Mouse (Mus musculus): ENCODE results near the gene Selenon.
A peak's percentile ranks its signal among the peaks of the same experiment; 100 is the strongest.
"Not testable (repeated sequence)": the region's sequence is repeated elsewhere in the genome, so short reads cannot be mapped to it uniquely, and the experiment has no call there.

Selenon gene

DNA sequence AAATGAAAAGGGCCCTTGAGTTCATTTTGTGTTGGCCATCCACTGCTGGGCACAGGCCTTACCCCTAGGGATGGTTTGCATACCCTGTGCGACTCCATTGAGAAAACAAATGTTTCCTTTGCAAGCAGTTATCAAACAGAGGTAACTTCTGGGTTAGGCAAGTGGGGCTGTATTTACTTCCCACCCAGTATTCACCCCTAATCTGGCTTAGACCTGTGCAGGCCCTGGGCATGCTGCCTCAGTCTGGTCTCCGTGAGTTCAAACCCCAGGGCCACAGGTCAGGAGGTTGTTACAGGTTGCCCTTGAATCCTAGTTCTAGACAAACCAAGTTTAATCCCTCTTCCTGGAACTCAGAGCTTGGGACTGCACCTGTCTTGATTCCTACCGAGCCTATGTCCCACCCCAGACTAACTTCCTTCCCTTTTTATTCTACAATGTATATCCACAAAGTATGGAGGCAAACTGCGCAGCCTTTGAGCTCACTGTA lies 46.6 kb downstream of the Selenon start:
- no peak for DNase-seq

DNA sequence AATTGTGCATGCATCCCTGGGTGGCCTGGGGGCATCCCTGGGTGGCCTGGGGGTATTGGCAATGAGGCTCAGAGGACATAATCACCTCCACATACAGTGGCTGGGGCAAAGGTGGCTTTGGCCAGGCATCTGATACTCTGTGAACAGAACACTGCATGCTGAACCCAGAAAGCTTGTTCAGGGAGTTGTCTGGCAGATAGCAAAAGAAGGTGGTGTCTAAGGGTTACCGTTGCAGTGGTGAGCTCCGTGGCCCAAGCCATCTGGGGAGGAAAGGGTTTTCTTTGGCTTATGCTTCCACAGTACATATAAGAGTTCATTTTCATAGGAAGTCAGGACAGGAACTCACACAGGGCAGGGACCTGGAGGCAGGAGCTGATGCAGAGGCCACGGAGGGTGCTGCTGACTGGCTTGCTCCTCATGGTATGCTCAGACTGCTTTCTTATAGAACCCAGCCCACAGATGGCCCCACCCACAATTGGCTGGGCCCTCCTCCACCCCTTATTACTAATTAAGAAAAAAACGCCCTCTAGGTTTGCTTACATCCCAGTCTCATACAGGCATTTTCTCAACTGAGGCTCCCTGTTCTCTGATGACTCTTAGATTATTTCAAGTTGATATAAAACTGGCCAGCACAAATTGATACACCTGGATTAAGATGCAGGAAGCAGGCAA lies 48.1 kb downstream of the Selenon start:
- DNase-seq, result no peak

DNA sequence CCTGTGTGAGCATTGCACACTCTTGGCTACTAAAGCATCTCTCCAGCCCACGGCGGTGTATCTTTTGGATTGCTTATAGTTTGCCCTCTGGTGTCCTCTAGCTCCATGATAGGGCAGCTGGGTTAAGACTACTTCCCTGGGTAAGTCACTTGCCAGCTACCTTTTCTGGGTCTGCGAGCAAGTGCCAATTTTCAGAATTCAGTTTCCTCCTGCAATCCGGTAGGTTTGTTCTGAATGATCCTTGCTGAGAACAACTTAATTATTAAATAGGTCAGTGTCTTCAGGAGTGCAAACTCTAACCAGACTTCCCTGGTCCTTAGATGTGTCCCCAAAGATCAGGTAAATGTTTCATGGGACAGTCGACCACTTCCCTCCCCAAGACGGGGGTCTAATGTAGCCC lies 50.9 kb downstream of the Selenon start:
- no peak for DNase-seq

DNA sequence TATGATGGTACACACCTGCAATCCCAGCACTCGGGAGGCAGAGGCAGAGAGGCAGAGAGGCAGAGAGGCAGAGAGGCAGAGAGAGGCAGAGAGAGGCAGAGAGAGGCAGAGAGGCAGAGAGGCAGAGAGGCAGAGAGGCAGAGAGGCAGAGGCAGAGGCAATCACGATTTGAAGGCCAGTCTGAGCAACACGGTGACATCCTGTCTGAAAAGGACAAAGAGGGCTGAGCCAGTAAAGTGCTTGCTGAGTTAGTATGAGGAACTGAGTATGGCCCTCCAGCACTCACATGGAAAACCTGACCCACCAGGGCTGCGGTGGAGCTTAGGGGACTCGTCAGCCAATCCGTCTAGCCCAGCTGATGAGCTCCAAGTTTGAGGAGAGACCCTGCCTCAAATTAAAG lies 53.0 kb downstream of the Selenon start:
- DNase-seq, result not testable (repeated sequence)

DNA sequence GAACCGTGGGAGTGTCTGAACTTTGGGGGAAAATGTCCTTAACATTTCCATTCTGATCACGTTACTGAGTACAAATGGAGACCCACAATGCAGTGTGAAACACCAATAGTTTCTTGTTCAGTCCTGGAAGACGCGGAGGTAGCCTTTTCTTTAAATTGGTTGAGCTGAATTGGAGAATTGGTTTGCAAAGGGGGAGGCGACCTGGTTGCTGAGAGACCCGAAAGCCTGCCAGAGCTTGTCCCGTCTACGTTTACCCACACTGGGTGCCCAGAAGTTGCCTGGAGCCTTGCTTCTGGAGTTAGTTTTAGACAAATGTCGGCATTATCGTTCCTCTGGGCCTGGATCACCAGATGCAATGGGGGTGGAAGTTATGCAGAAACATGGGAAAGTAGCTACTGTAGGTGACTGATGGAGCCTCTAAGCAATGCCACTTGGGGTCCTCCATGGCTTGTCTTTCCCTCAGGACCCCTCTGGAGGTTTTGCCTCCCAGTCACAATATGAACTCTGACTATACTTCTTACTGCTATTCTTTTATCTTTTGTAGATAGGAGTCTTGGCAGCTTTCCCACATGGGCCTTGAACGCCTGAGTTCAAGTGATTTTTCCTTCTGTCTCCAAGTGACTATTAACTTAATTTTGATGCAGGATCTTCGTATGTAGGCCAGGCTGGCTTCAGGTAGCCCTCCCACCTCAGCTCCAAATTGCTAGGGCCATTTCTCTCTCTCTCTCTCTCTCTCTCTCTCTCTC lies 53.8 kb downstream of the Selenon start:
- no peak for DNase-seq

DNA sequence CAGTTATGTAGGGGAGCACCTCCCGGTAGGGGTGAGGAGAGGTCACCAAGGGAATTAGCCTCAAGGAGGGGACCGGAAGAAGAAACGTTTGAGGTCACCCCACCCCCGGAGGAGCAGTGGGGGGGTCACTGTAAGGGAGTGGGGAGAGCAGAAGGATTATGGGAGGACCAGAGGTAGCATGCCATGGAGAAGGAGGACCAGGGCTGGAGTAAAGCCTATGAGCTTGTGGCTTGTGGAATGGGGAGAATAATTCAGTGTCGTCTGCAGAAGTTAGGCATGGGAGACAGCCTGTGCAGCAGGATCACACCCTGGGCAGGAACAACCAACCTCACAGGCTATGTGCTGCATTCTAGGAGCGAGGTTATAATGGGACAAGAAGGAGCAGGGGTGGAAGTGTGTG lies 54.7 kb downstream of the Selenon start:
- DNase-seq, result no peak

DNA sequence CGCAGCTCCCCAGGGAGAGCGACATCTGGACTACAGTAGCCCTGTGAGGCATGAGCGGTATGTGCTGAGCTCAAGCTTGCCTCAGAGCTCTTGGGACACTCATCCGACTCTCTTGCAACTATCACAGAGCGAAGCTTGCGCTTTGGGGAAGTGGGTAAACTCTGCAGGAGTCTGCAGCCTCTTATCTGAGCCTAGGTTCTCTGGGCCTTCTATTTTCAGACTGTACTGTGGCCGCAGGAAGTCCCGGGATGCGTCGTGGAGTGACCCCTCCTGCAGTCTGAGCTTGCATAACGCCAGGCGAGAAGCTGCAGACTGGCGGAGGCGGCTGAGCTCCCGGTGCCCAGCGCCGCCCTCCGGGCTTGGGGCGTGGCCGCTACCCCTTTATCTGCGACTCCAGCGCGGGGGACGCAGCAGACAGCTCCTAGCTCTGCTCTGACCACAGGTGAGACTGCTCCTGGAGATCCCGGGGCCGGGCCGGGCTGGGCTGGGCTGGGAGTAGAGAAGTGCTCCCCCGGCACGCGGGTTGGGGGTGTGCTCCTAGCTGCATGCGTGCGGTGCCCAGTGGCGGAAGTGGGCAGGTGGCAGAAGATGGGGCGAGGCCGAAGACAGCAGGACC lies 55.3 kb downstream of the Selenon start, which contains the start of gene Paqr7:
Gene Paqr7 (plus strand): TSS at position 103 of the 616 bp plus-strand sequence.
- peak; percentile 73 for DNase-seq

DNA sequence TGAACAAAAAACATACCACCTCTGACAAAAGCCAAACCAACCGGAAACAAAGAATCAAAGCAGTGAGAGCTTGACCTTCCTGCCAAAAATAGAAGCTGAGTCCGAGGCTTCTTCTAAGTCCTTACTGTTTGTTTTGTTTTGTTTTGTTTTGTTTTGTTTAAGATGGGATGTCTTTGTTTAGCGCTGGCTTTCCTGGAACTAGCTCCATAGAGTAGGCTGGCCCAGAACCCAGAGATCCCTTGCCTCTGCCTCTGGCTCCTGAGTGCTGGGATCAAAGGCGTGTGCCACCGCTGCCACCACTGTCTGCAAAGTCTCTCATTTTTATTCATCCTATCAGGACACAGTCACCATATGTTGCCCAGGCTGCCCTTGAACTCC lies 56.4 kb downstream of the Selenon start:
- no peak for DNase-seq

DNA sequence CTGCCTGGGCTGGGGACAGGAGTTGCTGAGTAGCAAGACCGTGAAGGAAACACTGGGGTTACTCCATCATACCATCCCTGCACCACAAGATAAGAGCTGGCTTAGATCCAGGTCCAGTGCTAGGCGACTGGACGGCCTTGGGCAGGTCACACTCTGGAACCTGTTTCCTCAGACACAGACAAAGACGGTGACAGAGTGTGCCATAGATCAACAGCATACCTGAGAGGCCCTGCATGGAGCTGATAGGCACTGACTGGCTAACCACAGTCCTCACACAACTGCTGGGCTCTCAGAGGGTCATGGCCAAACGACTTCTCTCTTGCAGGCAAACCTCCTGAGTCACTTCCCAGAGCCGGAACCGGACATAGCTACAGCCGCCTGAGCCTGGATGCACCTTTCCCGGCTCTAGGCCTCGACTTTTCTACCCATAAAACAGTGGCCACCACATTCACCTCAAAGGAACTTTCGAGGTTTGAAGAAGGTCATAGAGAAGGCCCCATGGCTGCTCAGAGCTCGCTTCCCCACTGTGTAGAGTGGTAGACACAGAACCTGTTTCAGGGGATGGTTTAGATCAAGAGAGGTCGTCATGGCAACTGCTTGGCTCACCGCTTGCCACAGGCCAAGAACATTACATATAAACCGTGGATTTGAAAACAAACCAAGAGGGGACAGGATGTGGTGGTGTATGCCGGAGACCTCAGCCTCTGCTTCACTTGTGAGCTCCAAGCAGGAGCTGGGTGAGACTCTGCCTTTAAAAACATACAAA lies 57.0 kb downstream of the Selenon start:
- peak; percentile 41 for DNase-seq

DNA sequence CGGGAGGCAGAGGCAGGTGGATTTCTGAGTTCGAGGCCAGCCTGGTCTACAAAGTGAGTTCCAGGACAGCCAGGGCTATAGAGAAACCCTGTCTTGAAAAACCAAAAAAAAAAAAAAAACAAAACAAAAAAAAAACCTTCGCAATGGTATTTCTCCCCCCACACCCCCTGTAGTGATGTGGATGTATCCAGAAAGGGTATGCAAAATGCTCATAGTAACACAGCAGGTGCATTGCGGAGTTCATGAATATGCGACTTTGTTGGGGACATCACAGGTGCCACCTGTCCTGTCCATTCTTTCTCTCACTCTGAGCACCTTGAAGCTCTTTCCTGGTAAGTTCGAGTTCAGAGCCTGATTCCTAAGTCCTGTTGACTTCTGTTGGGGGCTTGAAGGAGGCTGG lies 57.8 kb downstream of the Selenon start:
- DNase-seq, result not testable (repeated sequence)

DNA sequence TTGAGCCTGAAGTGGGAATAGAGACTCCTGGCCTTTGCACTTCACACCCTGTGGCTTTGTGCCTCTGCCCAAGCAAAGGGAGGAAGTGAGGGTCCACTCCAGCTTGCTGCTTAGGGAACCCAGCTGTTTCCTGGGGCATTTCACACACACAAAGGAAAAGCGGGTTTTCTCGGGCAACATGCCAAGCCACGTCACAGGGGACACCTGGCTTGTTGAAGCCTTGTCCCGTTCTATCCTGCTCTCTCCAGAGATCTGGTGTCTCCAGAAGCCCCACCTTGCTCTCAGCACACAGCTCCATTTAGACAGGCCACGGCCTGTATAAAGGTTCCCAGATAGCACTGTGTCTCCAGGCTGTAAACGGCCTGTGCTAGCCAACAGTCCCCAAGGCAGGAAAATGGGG lies 60.2 kb downstream of the Selenon start:
- no peak for DNase-seq

DNA sequence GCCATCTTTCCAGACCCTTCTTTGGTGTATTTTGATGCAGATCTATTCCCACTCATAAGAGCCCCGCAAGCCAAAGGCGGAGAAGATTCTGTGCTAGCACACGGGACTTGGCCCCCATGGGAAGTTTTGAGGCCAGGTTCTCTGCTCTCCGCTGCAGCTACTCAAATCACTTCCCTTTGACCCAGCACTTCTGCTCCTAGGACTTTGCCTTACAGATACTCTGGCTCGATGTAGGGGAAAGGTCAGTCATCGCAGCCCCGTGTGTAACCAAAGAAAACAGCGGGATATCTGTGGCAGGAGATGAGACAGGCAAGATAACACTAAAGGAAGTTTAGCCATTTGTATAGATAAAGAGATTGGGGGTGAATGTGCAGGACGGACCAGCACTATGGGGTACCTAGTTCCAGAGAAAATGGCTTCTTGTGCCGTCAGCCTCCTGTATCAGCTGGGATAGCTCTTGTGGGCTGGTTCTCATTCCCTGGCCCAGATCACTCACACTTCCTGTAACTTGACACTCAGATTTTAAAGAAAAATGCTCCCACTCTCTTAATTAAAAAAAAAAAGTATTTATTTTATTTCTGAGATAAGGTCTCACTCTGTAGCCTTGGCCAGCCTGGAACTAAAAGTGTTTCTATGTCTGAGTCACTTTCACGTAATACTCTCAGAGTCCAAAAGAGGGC lies 61.8 kb downstream of the Selenon start:
- no peak for DNase-seq

DNA sequence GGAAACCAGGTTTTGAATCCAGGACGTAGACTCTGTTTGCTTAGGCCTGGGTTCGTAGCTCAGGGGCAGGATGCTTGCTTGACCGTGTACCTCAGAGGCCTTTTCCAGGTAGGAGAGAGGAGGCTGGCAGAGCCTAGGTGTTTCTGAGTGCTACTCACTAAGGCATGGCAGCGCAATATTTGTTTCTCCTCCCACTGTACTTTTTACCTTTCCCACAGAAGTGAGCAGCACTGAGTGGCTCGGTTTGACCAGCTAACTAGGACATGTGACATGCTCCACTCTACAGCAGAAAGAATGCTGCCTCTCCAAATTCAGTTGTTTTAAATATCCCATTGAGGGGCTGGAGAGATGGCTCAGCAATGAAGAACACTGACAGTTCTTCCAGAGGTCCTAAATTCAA lies 63.8 kb downstream of the Selenon start:
- DNase-seq, result no peak
